Mouse (Mus musculus) liver, adult 2 months (tissue): Measurements from ENCODE around the gene Emilin2.

Source experiments
- CTCF ChIP-seq: fragments of 200-500 bp; IDR thresholded peaks from 2 replicates; pipeline ENCODE4 v1.5.1; 2011; ENCODE audit warnings: low read depth, low read length, control low read depth
- POLR2A ChIP-seq: fragments of 200-500 bp; IDR thresholded peaks from 2 replicates; pipeline ENCODE4 v1.6.1; 2011; ENCODE audit warnings: low read length, control low read depth; ENCODE audit not compliant: insufficient read depth; ENCODE audit errors: extremely low read depth

GRCm38 (mm10) chr17:71307251-71307790 lies 4.5 kb downstream of the Emilin2 start:
- no peak for TF ChIP-seq POLR2A
- no peak for TF ChIP-seq CTCF
